Mouse (Mus musculus) layer of hippocampus, postnatal 10 days (tissue): Measurements from ENCODE around the gene Hmgxb4. TPM values are rescaled to one million over a fixed set of nuclear protein-coding genes. Genes with fewer than 3 reads are reported as not detected.

ENCODE experiments used
- DNase-seq, 2 experiments: peaks; one replicate each; pipeline ENCODE4 v3.0.0; 2021; ENCODE audit warnings: low spot score in 2 of 2
- total RNA-seq, 2 experiments: library from RNA; stranded (reverse); gene quantifications; 2 replicates each; pipeline ENCODE4 v1.2.3; 2021

The Hmgxb4 gene
- total RNA-seq, 2 experiments from 2014 or later: 26.2 to 30.3 TPM

DNA sequence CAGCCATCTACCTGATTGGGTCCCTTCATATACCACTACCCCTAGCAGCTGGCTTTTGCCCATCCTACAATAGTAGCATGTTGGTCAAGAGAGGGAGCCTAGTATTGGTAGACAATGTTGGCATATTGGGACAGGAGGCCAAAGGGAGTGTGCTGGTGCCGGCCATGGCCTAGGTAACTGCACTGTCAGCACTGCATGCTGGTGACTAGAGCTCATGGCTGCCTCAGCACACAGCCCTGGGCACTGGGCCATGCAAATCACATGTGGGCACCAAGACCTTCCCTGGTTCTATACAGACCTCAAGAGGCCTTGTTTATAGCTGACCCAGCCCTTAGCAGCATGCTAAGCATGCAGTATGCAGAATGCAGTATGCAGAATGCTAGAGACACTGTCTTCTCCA lies 77.1 kb downstream of the Hmgxb4 start:
- no peak for DNase-seq

DNA sequence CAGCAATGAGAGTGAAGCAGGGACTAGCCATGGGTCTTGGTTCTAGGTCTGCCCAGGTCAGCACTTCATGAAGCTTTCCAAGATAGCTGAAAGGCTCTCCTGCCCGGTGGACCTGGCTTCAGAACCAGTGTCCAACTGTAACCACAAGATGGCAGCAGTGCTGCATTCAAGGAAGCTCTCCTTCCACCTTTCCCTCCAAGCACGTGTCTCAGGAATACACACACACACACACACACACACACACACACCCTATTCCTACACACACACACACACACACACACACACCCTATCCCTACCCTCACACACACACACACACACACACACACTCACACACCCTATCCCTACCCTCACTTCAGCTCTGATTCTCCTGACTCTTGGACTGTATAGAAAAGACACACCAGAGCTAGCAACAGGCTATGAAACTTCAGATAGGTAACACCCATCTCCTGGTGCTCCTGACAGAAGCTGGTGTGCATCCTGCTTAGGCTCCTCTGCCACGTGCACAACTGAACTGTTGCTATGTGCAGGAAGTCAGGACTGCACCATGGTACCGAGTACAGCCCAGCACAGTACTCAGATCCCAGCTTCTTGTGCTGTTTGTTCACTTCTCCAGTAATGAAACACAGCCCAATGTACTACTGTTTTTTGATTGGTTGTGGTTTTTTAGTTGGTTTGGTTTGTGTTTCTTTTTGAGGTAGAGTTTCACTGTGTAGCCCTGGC lies 78.6 kb downstream of the Hmgxb4 start:
- DNase-seq: peak; percentile 86 to 87

GRCm38 (mm10) chr8:75074876-75075275 lies 81.7 kb downstream of the Hmgxb4 start:
- no peak for DNase-seq

DNA sequence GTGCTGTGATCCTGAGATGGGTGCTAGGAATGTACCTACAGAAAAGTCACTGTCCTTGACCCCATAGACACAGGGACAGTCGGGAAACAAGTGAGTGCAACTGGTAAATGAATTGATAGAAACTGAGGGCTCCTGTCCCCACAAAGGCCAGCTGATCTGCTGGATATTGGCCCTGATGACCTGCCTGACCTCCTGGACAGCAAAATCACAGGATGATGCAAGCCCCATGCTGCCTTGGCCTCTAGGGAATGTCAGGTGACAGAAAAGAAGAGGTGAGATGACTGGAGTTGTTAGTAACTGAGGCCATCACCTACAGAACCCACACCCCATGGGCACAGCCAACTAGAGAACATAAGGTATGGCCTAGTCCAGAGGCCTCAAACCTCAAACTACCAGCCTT lies 85.1 kb downstream of the Hmgxb4 start:
- DNase-seq: no peak

DNA sequence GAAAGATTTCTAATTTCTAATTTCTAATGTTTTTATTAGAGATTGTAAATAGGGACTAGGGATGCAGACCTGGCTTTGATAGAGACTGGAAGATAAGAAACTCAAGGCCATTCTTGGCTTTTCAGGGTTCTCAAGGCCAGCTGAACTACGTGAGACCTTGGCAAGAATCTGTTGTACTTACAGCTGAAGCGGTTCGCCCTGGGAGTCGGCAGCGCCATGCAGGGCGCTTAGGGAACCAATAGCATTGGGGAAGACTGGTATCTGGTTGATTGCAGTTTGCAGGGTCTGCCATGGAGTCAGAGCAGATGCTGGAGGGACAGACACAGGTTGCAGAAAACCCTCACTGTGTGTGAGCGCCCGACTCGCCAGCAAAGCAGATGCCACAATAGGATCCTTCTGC lies 85.7 kb downstream of the Hmgxb4 start:
- no peak for DNase-seq

Other genes starting within 250 kb of the Hmgxb4 start
- gene Isx, start 120.2 kb upstream of the Hmgxb4 start, total RNA-seq: not detected
- 10 to 100 TPM; 34.8 to 36.7 TPM for gene Tom1, start 40.3 kb downstream of the Hmgxb4 start, total RNA-seq
- gene Hmox1, start 100.3 kb downstream of the Hmgxb4 start, total RNA-seq: 1 to 10 TPM; 5.9 to 6.8 TPM
- gene Mcm5, start 116.2 kb downstream of the Hmgxb4 start, total RNA-seq: 1 to 10 TPM; 9.4 to 9.8 TPM
- gene Rasd2, start 220.6 kb downstream of the Hmgxb4 start, total RNA-seq: 10 to 100 TPM; 30.6 TPM